Mouse (Mus musculus): ENCODE measurements around the gene Cib2. TPM values are rescaled to one million over a fixed set of nuclear protein-coding genes. Genes with fewer than 3 reads are reported as not detected.
A peak's percentile ranks its signal among the peaks of the same experiment; 100 is the strongest.
"Not testable (repeated sequence)": the region's sequence is repeated elsewhere in the genome, so short reads cannot be mapped to it uniquely, and the experiment has no call there.

The Cib2 gene
- polyA plus RNA-seq (2014; fragmentation: Nextera tagmentation; extraction: Ambion mirVana) = 16.8 and 17.9 TPM in 2 replicates

DNA sequence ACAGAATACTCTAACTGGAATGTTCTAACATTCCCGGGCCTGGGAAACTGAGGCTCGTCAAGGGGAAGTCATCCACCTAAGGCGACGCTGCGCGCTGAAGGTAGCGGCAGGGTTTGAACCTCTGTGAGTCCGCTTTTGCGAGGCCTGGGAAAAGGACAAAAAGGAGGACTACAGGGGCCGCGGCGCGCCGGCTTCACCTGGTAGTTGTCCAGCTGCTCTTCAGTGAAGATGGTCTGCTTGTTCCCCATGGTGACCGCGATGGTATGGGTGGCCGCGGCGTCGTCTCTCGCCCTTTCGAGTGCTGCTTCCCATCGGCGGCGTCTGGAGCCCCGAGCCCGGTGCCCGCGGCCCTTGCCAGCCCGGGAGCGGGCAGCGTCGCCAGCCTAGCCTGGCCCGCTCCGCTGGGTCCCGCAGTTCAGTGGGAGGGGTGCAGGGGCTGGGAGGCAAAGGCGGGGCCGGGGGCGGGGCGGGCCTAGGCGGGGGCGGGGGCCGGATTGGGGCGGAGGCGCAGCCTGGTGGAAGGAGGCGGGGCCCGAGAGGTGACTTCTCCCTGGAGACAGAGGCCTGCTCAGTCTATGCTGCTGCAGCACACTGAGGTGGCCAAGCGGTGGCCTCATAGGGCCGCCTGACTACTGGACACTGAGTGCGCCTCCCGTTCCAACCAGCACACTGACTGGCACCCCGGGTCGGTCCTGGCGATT lies at the start of gene Cib2:
Cib2 (minus strand) TSS at position 448 of the 701 bp plus-strand sequence.
- Histone ChIP-seq H3K36me3 (ENCODE audit: control insufficient read depth, insufficient read depth, low read length) (no peaks in the 10 kb centered on the region), H3K9me3 (ENCODE audit: control insufficient read depth, low read length) (no peaks in the 10 kb centered on the region), H3K4me1 (ENCODE audit: control insufficient read depth, insufficient read depth, low read length) (no peaks in the 10 kb centered on the region; the same call in 1 of the 2 replicates), H3K4me2 (peak within 1 kb of the TSS; percentile 64), H3K27ac (ENCODE audit: low read depth, low read length) (no peak within 1 kb of the TSS), H3K9ac (ENCODE audit: low read length) (peak within 1 kb of the TSS; percentile 60), H3K27me3 (ENCODE audit: control insufficient read depth, insufficient read depth, low read length) (peaks cover 7% of the 10 kb centered on the region; the same call in 1 of the 2 replicates), H3K4me3 (ENCODE audit: low read depth, low read length) (peak within 1 kb of the TSS; percentile 49)
- under 1% methylated on average over 47 of the region's 54 CpGs for WGBS
- ATAC-seq (ENCODE audit: low FRiP score) (peak; percentile 98), DNase-seq (ENCODE audit: low spot score, missing footprints) (peak; percentile 94)

DNA sequence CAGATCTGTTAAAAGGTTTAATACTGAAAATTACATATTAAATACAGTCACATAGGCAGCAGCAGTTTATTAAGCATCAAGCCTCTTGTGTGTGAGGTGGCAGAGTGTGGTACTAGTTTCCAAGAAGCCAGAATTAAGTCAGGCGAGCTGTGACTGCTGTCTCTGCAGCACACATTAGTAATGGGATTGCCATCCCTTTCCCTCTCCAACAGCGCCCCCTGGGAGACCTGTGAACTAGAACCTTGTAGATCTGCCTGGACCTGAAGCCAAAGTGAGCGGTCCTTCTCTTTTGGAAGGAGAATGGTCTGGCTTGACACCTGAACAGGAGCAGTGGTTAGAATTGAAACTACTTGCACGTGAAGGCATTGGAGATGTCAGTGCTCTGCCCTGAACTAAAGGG lies 44.9 kb upstream of the Cib2 start:
- H3K9ac ChIP-seq (ENCODE audit: low read length) = no peak overlapping the region
- WGBS = 62% methylated on average over 4 of the region's 4 CpGs
- H3K4me1 ChIP-seq (ENCODE audit: control insufficient read depth, insufficient read depth, low read length) = no peaks in the 10 kb centered on the region
- H3K27ac ChIP-seq (ENCODE audit: low read depth, low read length) = no peak overlapping the region
- H3K36me3 ChIP-seq (ENCODE audit: control insufficient read depth, insufficient read depth, low read length) = peaks cover 11% of the 10 kb centered on the region; the same call in 1 of the 2 replicates
- no peaks in the 10 kb centered on the region for H3K27me3 ChIP-seq (ENCODE audit: control insufficient read depth, insufficient read depth, low read length)
- no peak overlapping the region for H3K4me3 ChIP-seq (ENCODE audit: low read depth, low read length)
- no peak overlapping the region for H3K4me2 ChIP-seq
- ATAC-seq (ENCODE audit: low FRiP score) = no peak
- DNase-seq (ENCODE audit: low spot score, missing footprints) = no peak
- no peaks in the 10 kb centered on the region for H3K9me3 ChIP-seq (ENCODE audit: control insufficient read depth, low read length)

DNA sequence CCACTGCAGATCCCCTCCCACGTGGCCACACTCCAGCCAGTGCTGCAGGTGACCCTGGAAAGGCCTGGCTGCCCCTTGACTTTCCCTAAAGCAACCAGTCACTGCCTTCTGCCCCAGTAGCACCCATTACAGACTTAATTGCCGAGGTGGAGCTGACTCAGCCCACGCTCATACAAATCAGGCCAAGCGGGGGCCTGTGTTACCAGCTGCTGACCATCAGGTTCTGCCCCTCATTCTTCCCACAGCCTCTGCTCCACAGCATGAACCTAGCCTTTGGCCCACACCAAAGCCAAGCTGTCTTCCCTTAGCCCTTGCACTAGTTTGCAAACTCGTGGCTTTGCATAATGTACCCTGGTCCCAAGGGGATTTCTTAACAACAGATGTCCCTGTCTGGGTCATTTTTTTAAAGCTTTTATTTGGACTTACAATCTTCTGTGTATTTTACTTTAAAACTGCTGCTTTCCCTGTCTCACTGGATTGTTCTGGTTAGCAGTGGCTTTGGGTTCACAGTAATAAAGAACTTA lies 44.2 kb upstream of the Cib2 start:
- Histone ChIP-seq H3K27me3 (ENCODE audit: control insufficient read depth, insufficient read depth, low read length) (no peaks in the 10 kb centered on the region), H3K4me3 (ENCODE audit: low read depth, low read length) (no peak overlapping the region), H3K4me2 (no peak overlapping the region), H3K9me3 (ENCODE audit: control insufficient read depth, low read length) (no peaks in the 10 kb centered on the region), H3K4me1 (ENCODE audit: control insufficient read depth, insufficient read depth, low read length) (no peaks in the 10 kb centered on the region), H3K9ac (ENCODE audit: low read length) (no peak overlapping the region), H3K27ac (ENCODE audit: low read depth, low read length) (no peak overlapping the region), H3K36me3 (ENCODE audit: control insufficient read depth, insufficient read depth, low read length) (peaks cover 11% of the 10 kb centered on the region; the same call in 1 of the 2 replicates)
- WGBS = 75% methylated on average over 5 of the region's 5 CpGs
- ATAC-seq (ENCODE audit: low FRiP score) (no peak), DNase-seq (ENCODE audit: low spot score, missing footprints) (no peak)

DNA sequence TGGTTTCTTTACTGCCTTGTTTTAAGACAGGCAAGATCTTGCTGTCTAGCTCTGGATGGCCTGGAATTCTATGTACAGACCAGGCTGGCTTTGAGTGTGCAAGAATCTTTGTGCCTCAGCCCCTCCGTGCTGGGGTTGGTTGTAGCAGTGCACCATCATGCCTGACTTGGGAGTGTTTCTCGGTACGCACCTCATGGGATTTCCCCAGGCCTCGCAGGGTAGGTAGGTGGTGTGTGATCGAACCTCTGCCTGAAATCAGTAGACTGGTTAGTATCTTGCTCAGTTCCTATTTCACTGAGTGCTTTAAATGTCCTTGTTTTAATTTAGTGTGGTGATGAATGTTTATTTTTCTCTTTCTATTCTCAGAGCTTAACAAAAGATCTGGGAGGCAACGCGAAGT lies 42.9 kb upstream of the Cib2 start:
- H3K4me1 ChIP-seq (ENCODE audit: control insufficient read depth, insufficient read depth, low read length) = no peaks in the 10 kb centered on the region
- H3K4me3 ChIP-seq (ENCODE audit: low read depth, low read length) = no peak overlapping the region
- no peak for ATAC-seq (ENCODE audit: low FRiP score)
- no peak overlapping the region for H3K4me2 ChIP-seq
- H3K9ac ChIP-seq (ENCODE audit: low read length) = peak overlapping the region; percentile 17; the same call in 1 of the 2 replicates
- 54% methylated on average over 7 of the region's 7 CpGs for WGBS
- DNase-seq (ENCODE audit: low spot score, missing footprints) = no peak
- peaks cover 11% of the 10 kb centered on the region; the same call in 1 of the 2 replicates for H3K36me3 ChIP-seq (ENCODE audit: control insufficient read depth, insufficient read depth, low read length)
- no peak overlapping the region for H3K27ac ChIP-seq (ENCODE audit: low read depth, low read length)
- H3K27me3 ChIP-seq (ENCODE audit: control insufficient read depth, insufficient read depth, low read length) = no peaks in the 10 kb centered on the region
- no peaks in the 10 kb centered on the region for H3K9me3 ChIP-seq (ENCODE audit: control insufficient read depth, low read length)

DNA sequence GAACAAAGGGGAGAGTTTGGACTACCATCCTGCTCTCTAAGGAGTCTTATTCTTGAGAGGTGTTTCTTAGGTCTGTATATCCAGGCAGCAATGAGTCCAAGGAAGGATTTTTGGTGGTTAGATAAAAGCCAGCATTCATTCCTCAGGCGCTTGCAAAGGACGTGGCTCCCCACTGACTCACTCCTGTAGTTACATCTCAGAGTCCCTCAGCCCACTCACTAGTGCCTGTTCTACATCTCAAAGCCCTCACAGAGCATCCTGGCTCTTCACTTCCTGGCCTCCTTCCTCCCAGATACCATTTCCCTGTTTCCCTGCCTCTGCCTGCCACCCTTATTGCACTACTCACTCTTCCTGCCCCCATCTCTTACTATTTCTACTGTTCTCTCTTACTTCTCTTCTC lies 42.4 kb upstream of the Cib2 start:
- H3K36me3 ChIP-seq (ENCODE audit: control insufficient read depth, insufficient read depth, low read length) = peaks cover 14% of the 10 kb centered on the region; the same call in 1 of the 2 replicates
- WGBS = 73% methylated on average over 2 of the region's 2 CpGs
- no peak for DNase-seq (ENCODE audit: low spot score, missing footprints)
- H3K9me3 ChIP-seq (ENCODE audit: control insufficient read depth, low read length) = no peaks in the 10 kb centered on the region
- no peaks in the 10 kb centered on the region for H3K4me1 ChIP-seq (ENCODE audit: control insufficient read depth, insufficient read depth, low read length)
- no peak for ATAC-seq (ENCODE audit: low FRiP score)
- no peak overlapping the region for H3K27ac ChIP-seq (ENCODE audit: low read depth, low read length)
- H3K27me3 ChIP-seq (ENCODE audit: control insufficient read depth, insufficient read depth, low read length) = no peaks in the 10 kb centered on the region
- no peak overlapping the region for H3K4me2 ChIP-seq
- H3K9ac ChIP-seq (ENCODE audit: low read length) = peak overlapping the region; percentile 17; the same call in 1 of the 2 replicates
- H3K4me3 ChIP-seq (ENCODE audit: low read depth, low read length) = no peak overlapping the region

DNA sequence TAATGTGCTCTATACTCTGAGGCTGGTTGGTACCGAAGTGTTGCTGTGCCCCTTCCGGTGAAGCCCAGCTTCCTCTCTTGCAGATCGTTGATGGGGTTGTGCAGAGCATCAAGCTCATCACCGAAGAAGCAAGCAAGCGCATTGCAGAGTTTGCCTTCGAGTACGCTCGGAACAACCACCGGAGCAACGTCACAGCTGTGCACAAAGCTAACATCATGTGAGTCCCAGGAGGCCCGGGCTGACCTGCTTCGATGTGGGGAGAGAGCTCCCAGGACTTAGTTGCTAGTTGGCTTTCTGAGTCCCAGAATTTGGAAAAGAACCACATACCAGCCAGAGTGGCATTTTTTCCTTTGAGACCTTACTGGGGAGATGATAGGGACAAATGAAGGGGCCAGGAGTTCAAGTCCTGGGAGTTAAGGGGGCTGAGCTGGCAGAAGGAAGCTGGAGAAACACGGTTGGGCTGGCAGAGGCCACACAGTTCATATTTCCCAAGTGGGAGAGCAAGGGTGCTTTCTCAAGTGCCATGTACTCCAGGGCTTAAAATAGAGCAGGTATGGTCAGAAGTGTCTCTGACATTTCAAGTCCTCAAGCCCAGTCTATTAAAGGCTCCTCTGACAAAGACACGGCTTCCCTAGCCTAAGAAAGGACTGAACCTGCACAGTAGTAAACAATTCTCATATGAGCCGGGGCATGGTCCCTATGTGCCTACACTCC lies 36.9 kb upstream of the Cib2 start:
- DNase-seq (ENCODE audit: low spot score, missing footprints) = no peak
- H3K9me3 ChIP-seq (ENCODE audit: control insufficient read depth, low read length) = no peaks in the 10 kb centered on the region
- H3K36me3 ChIP-seq (ENCODE audit: control insufficient read depth, insufficient read depth, low read length) = peaks cover 24% of the 10 kb centered on the region
- H3K9ac ChIP-seq (ENCODE audit: low read length) = no peak overlapping the region
- H3K4me1 ChIP-seq (ENCODE audit: control insufficient read depth, insufficient read depth, low read length) = no peaks in the 10 kb centered on the region
- 94% methylated on average over 15 of the region's 15 CpGs for WGBS
- no peak overlapping the region for H3K27ac ChIP-seq (ENCODE audit: low read depth, low read length)
- ATAC-seq (ENCODE audit: low FRiP score) = no peak
- no peak overlapping the region for H3K4me2 ChIP-seq
- no peaks in the 10 kb centered on the region for H3K27me3 ChIP-seq (ENCODE audit: control insufficient read depth, insufficient read depth, low read length)
- H3K4me3 ChIP-seq (ENCODE audit: low read depth, low read length) = no peak overlapping the region

DNA sequence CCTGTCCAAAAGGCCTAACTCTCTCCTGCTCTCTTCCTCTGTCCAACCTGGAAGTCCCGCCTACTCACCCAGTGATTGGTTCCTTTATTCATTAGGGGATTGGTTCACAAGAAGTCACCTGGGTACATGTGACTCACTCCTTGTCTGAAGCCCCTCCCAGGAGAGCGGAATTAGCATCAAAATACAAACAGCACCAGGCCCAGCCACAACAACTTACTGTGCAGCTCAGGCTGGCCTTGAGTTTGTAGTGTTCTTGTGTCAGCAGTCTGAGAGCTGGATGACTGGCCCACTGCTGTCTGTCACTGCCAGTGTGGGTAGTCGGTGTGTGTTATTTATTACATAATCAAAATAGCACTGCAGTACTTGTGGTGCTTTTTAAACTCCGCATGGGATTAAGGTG lies 33.6 kb upstream of the Cib2 start:
- H3K9ac ChIP-seq (ENCODE audit: low read length); H3K4me3 ChIP-seq (ENCODE audit: low read depth, low read length); H3K27ac ChIP-seq (ENCODE audit: low read depth, low read length); H3K4me1 ChIP-seq (ENCODE audit: control insufficient read depth, insufficient read depth, low read length); H3K9me3 ChIP-seq (ENCODE audit: control insufficient read depth, low read length); DNase-seq (ENCODE audit: low spot score, missing footprints); ATAC-seq (ENCODE audit: low FRiP score); H3K27me3 ChIP-seq (ENCODE audit: control insufficient read depth, insufficient read depth, low read length); H3K4me2 ChIP-seq: not testable (repeated sequence)
- H3K36me3 ChIP-seq (ENCODE audit: control insufficient read depth, insufficient read depth, low read length) = peaks cover 15% of the 10 kb centered on the region
- 69% methylated on average over 4 of the region's 4 CpGs for WGBS

DNA sequence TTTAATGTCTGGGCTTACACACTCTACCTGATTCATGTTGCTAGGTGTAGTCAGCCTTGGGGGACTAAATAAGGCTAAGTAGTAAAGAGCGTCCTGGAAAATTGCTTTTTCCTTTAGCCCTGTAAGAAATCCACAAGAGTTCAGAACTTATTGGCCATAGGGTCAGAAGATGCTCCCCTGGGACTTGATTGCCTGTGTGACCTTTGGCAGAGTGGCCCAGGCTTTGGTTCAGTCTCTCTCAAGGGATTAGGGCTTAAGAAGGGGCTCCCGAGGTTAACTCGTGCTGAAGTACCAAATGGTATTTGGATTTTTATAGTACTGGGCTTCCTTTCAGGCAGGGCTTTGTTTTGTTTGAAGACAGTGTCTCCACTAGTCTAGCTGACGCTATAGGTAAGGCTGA lies 27.8 kb upstream of the Cib2 start:
- H3K27ac ChIP-seq (ENCODE audit: low read depth, low read length) = no peak overlapping the region
- H3K4me2 ChIP-seq = no peak overlapping the region
- no peak overlapping the region for H3K4me3 ChIP-seq (ENCODE audit: low read depth, low read length)
- no peak overlapping the region for H3K9ac ChIP-seq (ENCODE audit: low read length)
- H3K36me3 ChIP-seq (ENCODE audit: control insufficient read depth, insufficient read depth, low read length) = peaks cover 6% of the 10 kb centered on the region; the same call in 1 of the 2 replicates
- H3K4me1 ChIP-seq (ENCODE audit: control insufficient read depth, insufficient read depth, low read length) = peaks cover 6% of the 10 kb centered on the region; the same call in 1 of the 2 replicates
- DNase-seq (ENCODE audit: low spot score, missing footprints) (no peak), ATAC-seq (ENCODE audit: low FRiP score) (no peak)
- 36% methylated on average over 4 of the region's 4 CpGs for WGBS
- no peaks in the 10 kb centered on the region for H3K27me3 ChIP-seq (ENCODE audit: control insufficient read depth, insufficient read depth, low read length)
- H3K9me3 ChIP-seq (ENCODE audit: control insufficient read depth, low read length) = no peaks in the 10 kb centered on the region
